Mouse (Mus musculus): ENCODE results near the gene Ptpn13.

Gene Ptpn13

GRCm38 (mm10) chr5:103420568-103420967, 4.4 kb upstream of the Ptpn13 start:
- in situ Hi-C loops (cut with MboI; ENCODE audit: unreplicated experiment in 2 of 2) = no loop called here

- in situ Hi-C loops (cut with MboI; ENCODE audit: unreplicated experiment in 2 of 2) = no loop called here
Observed at GRCm38 (mm10) chr5:103422609-103423008, 2.4 kb upstream of the Ptpn13 start.

GRCm38 (mm10) chr5:103423305-103423926, 1.6 kb upstream of the Ptpn13 start:
- in situ Hi-C loops (cut with MboI; ENCODE audit: unreplicated experiment in 2 of 2) = no loop called here

GRCm38 (mm10) chr5:103423927-103424315, 1.1 kb upstream of the Ptpn13 start:
- in situ Hi-C loops (cut with MboI; ENCODE audit: unreplicated experiment in 2 of 2) = no loop called here

GRCm38 (mm10) chr5:103425363-103426031, 505 bp downstream of the Ptpn13 start:
- in situ Hi-C loops (cut with MboI; ENCODE audit: unreplicated experiment in 2 of 2) = no loop called here

GRCm38 (mm10) chr5:103426250-103426649, 1.3 kb downstream of the Ptpn13 start:
- in situ Hi-C loops (cut with MboI; ENCODE audit: unreplicated experiment in 2 of 2) = no loop called here

GRCm38 (mm10) chr5:103430986-103431385, 6.0 kb downstream of the Ptpn13 start:
- in situ Hi-C loops (cut with MboI; ENCODE audit: unreplicated experiment in 2 of 2) = no loop called here

- in situ Hi-C loops (cut with MboI; ENCODE audit: unreplicated experiment in 2 of 2) = no loop called here
Observed at GRCm38 (mm10) chr5:103431479-103431878, 6.5 kb downstream of the Ptpn13 start.

- in situ Hi-C loops (cut with MboI; ENCODE audit: unreplicated experiment in 2 of 2) = no loop called here
Observed at GRCm38 (mm10) chr5:103436039-103436944, 11.3 kb downstream of the Ptpn13 start.

- in situ Hi-C loops (cut with MboI; ENCODE audit: unreplicated experiment in 2 of 2) = no loop called here
Observed at GRCm38 (mm10) chr5:103437714-103438113, 12.7 kb downstream of the Ptpn13 start.

- in situ Hi-C loops (cut with MboI; ENCODE audit: unreplicated experiment in 2 of 2) = no loop called here
Observed at GRCm38 (mm10) chr5:103439171-103439570, 14.2 kb downstream of the Ptpn13 start.

- in situ Hi-C loops (cut with MboI; ENCODE audit: unreplicated experiment in 2 of 2) = no loop called here
Observed at GRCm38 (mm10) chr5:103440418-103441276, 15.7 kb downstream of the Ptpn13 start.

GRCm38 (mm10) chr5:103441706-103442105, 16.7 kb downstream of the Ptpn13 start:
- in situ Hi-C loops (cut with MboI; ENCODE audit: unreplicated experiment in 2 of 2) = no loop called here

- in situ Hi-C loops (cut with MboI; ENCODE audit: unreplicated experiment in 2 of 2) = no loop called here
Observed at GRCm38 (mm10) chr5:103442269-103442688, 17.3 kb downstream of the Ptpn13 start.

GRCm38 (mm10) chr5:103442921-103443320, 17.9 kb downstream of the Ptpn13 start:
- in situ Hi-C loops (cut with MboI; ENCODE audit: unreplicated experiment in 2 of 2) = no loop called here

GRCm38 (mm10) chr5:103445383-103445782, 20.4 kb downstream of the Ptpn13 start:
- in situ Hi-C loops (cut with MboI; ENCODE audit: unreplicated experiment in 2 of 2) = no loop called here

GRCm38 (mm10) chr5:103447806-103448416, 22.9 kb downstream of the Ptpn13 start:
- in situ Hi-C loops (cut with MboI; ENCODE audit: unreplicated experiment in 2 of 2) = no loop called here

- in situ Hi-C loops (cut with MboI; ENCODE audit: unreplicated experiment in 2 of 2) = no loop called here
Observed at GRCm38 (mm10) chr5:103448470-103448869, 23.5 kb downstream of the Ptpn13 start.

- in situ Hi-C loops (cut with MboI; ENCODE audit: unreplicated experiment in 2 of 2) = no loop called here
Observed at GRCm38 (mm10) chr5:103450663-103451062, 25.7 kb downstream of the Ptpn13 start.

Measured in v-Abl transformed pro-B cells (cell line).